8 mouse cellular contexts compared by ENCODE assay signal in the genomic region with DNA sequence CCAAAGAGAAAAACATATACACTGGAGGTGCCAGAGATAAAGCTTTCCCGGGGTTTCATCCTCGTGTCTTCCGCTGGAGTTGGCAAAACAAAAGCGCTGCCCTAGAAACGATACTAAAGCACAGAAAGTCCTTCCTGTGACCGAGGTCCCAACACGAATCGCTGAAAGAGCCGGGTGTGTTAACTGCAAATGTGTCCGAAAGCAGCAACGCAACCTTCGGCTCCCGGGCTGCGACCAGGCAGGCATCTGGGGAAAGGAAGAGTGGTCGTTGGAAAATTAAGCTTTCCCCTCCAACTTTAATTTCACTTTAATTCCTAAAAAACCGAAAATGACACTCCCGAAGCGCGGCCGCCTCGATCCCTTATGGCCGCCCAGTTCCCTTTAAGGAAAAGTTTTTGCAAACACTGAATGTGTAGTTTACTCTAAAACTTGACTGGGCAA.
DNase-seq lines count a peak whose midpoint lies in the region; ATAC-seq and TF ChIP-seq lines count a peak whose summit lies in the region.

No protein-coding gene starts in this region.

- intact Hi-C loops in heart, postnatal 25 days (cut with DNase I), result loop anchor here (2.0 to 5.0 kb wide), 6 partner anchors 43 to 491 kb away; no protein-coding TSS in a partner anchor

- no peaks in the 10 kb centered on the region for H3K36me3 ChIP-seq in forebrain, embryonic 10.5 days (replicated peaks)
- no peaks in the 10 kb centered on the region for H3K36me3 ChIP-seq in hindbrain, postnatal 0 days (ENCODE audit: insufficient read depth, low read length)
- no peaks in the 10 kb centered on the region for H3K36me3 ChIP-seq in lung, embryonic 16.5 days (ENCODE audit: control insufficient read depth, insufficient read depth, low read length)

- WGBS in forebrain, embryonic 10.5 days, result under 1% methylated on average over 22 of the region's 22 CpGs
- 3% methylated on average over 22 of the region's 22 CpGs for WGBS in hindbrain, postnatal 0 days
- whole genome bisulfite sequencing in lung, embryonic 16.5 days, result 1% methylated on average over 22 of the region's 22 CpGs

- H3K9me3 ChIP-seq in forebrain, embryonic 10.5 days, result no peaks in the 10 kb centered on the region
- H3K9me3 ChIP-seq in hindbrain, postnatal 0 days (ENCODE audit: low read length), result no peaks in the 10 kb centered on the region
- no peaks in the 10 kb centered on the region for H3K9me3 ChIP-seq in lung, embryonic 16.5 days (ENCODE audit: control insufficient read depth, low read length)

- peak overlapping the region; percentile 87 for H3K27ac ChIP-seq in forebrain, embryonic 10.5 days
- H3K27ac ChIP-seq in hindbrain, postnatal 0 days, result peak overlapping the region; percentile 38
- H3K27ac ChIP-seq in lung, embryonic 16.5 days (ENCODE audit: low read length), result peak overlapping the region; percentile 92

- peaks cover 67% of the 10 kb centered on the region for H3K27me3 ChIP-seq in forebrain, embryonic 10.5 days (ENCODE audit: poor library complexity, severe bottlenecking)
- peaks cover 25% of the 10 kb centered on the region for H3K27me3 ChIP-seq in hindbrain, postnatal 0 days (ENCODE audit: insufficient read depth, low read length)
- H3K27me3 ChIP-seq in lung, embryonic 16.5 days (ENCODE audit: control insufficient read depth, insufficient read depth, low read depth, low read length), result peaks cover 20% of the 10 kb centered on the region

- no peak for ATAC-seq in hindbrain, postnatal 0 days
- ATAC-seq in lung, embryonic 16.5 days (ENCODE audit: low read depth), result no peak

- no peak for TF ChIP-seq CTCF in hindbrain, postnatal 0 days (IDR thresholded peaks at IDR 0.05; ENCODE audit: low read depth)

- H3K9ac ChIP-seq in hindbrain, postnatal 0 days (replicated peaks; ENCODE audit: low read length), result no peak overlapping the region
- H3K9ac ChIP-seq in lung, embryonic 16.5 days (ENCODE audit: low read length), result peak overlapping the region; percentile 59

- peak; percentile 91 for DNase-seq in heart, adult 11 months
- DNase-seq in heart, postnatal 25 days (ENCODE audit: low spot score), result no peak
- peak; percentile 68 for DNase-seq in forebrain, embryonic 10.5 days (ENCODE audit: extremely low spot score, low spot score)
- no peak for DNase-seq in hindbrain, postnatal 0 days (ENCODE audit: low spot score)
- DNase-seq in right cerebral cortex, adult 18-20 months, result no peak
- DNase-seq in ovary, postnatal 14 days (ENCODE audit: low spot score), result no peak
- no peak for DNase-seq in cerebellum, adult 18-20 months

- H3K4me3 ChIP-seq in forebrain, embryonic 10.5 days, result peak overlapping the region; percentile 40
- H3K4me3 ChIP-seq in hindbrain, postnatal 0 days (ENCODE audit: low read length), result no peak overlapping the region
- peak overlapping the region; percentile 39 for H3K4me3 ChIP-seq in lung, embryonic 16.5 days (ENCODE audit: low read length)

- peaks cover 64% of the 10 kb centered on the region for H3K4me1 ChIP-seq in forebrain, embryonic 10.5 days
- peaks cover 4% of the 10 kb centered on the region; the same call in 1 of the 2 replicates for H3K4me1 ChIP-seq in hindbrain, postnatal 0 days (ENCODE audit: insufficient read depth, low read length)
- peaks cover 9% of the 10 kb centered on the region; the same call in 1 of the 2 replicates for H3K4me1 ChIP-seq in lung, embryonic 16.5 days (replicated peaks; ENCODE audit: control insufficient read depth, insufficient read depth, low read length)

- peak overlapping the region; percentile 36 for H3K4me2 ChIP-seq in hindbrain, postnatal 0 days (ENCODE audit: low read depth, low read length)
- peak overlapping the region; percentile 51 for H3K4me2 ChIP-seq in lung, embryonic 16.5 days (ENCODE audit: low read depth, low read length)

Comparison
In these comparisons a context has a peak if more than half of its experiments do, and no peak if none do; other contexts are left out.
1. DNase-seq: peak in heart, adult 11 months (single experiment) and forebrain, embryonic 10.5 days (single experiment); none in heart, postnatal 25 days (single experiment), hindbrain, postnatal 0 days (single experiment), right cerebral cortex, adult 18-20 months (single experiment), ovary, postnatal 14 days (single experiment) and cerebellum, adult 18-20 months (0 of 2).
2. H3K27ac ChIP-seq: peak in every context shown above with its lines; median percentile 92 in lung, embryonic 16.5 days; 87 in forebrain, embryonic 10.5 days; 38 in hindbrain, postnatal 0 days.